Mouse (Mus musculus) retina, adult 2 months (tissue): Measurements from ENCODE around the gene Eif3i.

Experiments
- DNase-seq: peaks from one replicate; pipeline ENCODE4 v3.0.0-alpha.2; 2012; ENCODE audit warnings: low read depth, low spot score

The Eif3i gene

GRCm38 (mm10) chr4:129618786-129619691, 18.6 kb upstream of the Eif3i start, which contains the start of gene Iqcc:
Gene Iqcc, minus strand, starts transcription at chr4:129619099.
- DNase-seq: peak; percentile 87

- no peak for DNase-seq
These were observed 17.6 kb upstream of the Eif3i start for GRCm38 (mm10) chr4:129618031-129618430.

GRCm38 (mm10) chr4:129617121-129617641, 16.7 kb upstream of the Eif3i start:
- no peak for DNase-seq

GRCm38 (mm10) chr4:129616631-129617030, 16.2 kb upstream of the Eif3i start:
- DNase-seq: no peak

GRCm38 (mm10) chr4:129615801-129616290, 15.4 kb upstream of the Eif3i start:
- no peak for DNase-seq

GRCm38 (mm10) chr4:129614093-129614492, 13.6 kb upstream of the Eif3i start, which contains the start of gene Dcdc2b:
Gene Dcdc2b, minus strand, starts transcription at chr4:129614257.
- no peak for DNase-seq

GRCm38 (mm10) chr4:129610472-129610871, 10.0 kb upstream of the Eif3i start:
- no peak for DNase-seq

- DNase-seq: no peak
These were observed 9.6 kb upstream of the Eif3i start for GRCm38 (mm10) chr4:129610026-129610425.

GRCm38 (mm10) chr4:129609139-129609631, 8.7 kb upstream of the Eif3i start:
- DNase-seq: no peak

- DNase-seq: peak; percentile 63
These were observed 8.1 kb upstream of the Eif3i start for GRCm38 (mm10) chr4:129608426-129609025.

- DNase-seq: no peak
These were observed 11.6 kb downstream of the Eif3i start for GRCm38 (mm10) chr4:129588865-129589264.

- DNase-seq: no peak
These were observed 13.5 kb downstream of the Eif3i start for GRCm38 (mm10) chr4:129586943-129587342.

GRCm38 (mm10) chr4:129585773-129586172, 14.7 kb downstream of the Eif3i start:
- DNase-seq: no peak

GRCm38 (mm10) chr4:129584884-129585608, 15.4 kb downstream of the Eif3i start:
- no peak for DNase-seq

- DNase-seq: no peak
These were observed 16.1 kb downstream of the Eif3i start for GRCm38 (mm10) chr4:129584370-129584769.

GRCm38 (mm10) chr4:129582251-129582650, 18.2 kb downstream of the Eif3i start:
- no peak for DNase-seq

GRCm38 (mm10) chr4:129580347-129580746, 20.1 kb downstream of the Eif3i start:
- DNase-seq: no peak

- no peak for DNase-seq
These were observed 22.0 kb downstream of the Eif3i start, which contains the start of gene Fam167b for GRCm38 (mm10) chr4:129578466-129578865. Gene Fam167b, minus strand, starts transcription at chr4:129578549.

GRCm38 (mm10) chr4:129577688-129578087, 22.8 kb downstream of the Eif3i start:
- no peak for DNase-seq

- DNase-seq: no peak
These were observed 23.5 kb downstream of the Eif3i start for GRCm38 (mm10) chr4:129576863-129577491.
